Mouse (Mus musculus) CH12.LX (cell line): ENCODE measurements around the gene Dnajc6.

Experiments used
- CHD1 ChIP-seq: IDR thresholded peaks from 2 replicates; pipeline ENCODE4 v1.6.1; 2012; ENCODE audit warnings: low read depth, low read length, improper control_type of control experiment, inconsistent platforms
- CTCF ChIP-seq, 2 experiments: IDR thresholded peaks in 1 of 2; conservative IDR thresholded peaks in 1 of 2; 2 replicates each; pipeline ENCODE4 v1.5.1; 2011 to 2012; ENCODE audit warnings: low read depth in 2 of 2, low read length in 2 of 2, improper control_type of control experiment in 1 of 2, inconsistent platforms in 1 of 2, mild to moderate bottlenecking in 1 of 2, moderate library complexity in 1 of 2
- EP300 ChIP-seq: IDR thresholded peaks from 2 replicates; pipeline ENCODE4 v1.6.1; 2011; ENCODE audit warnings: low read length, improper control_type of control experiment
- KAT2A ChIP-seq: IDR thresholded peaks from 2 replicates; pipeline ENCODE4 v1.6.1; 2012; ENCODE audit warnings: low read length, improper control_type of control experiment, inconsistent platforms; ENCODE audit not compliant: insufficient replicate concordance
- MYC ChIP-seq: IDR thresholded peaks from 2 replicates; pipeline ENCODE4 v1.6.1; 2011; ENCODE audit warnings: low read depth, mild to moderate bottlenecking, improper control_type of control experiment, low read length
- SIN3A ChIP-seq: IDR thresholded peaks from 2 replicates; pipeline ENCODE4 v1.6.1; 2012; ENCODE audit warnings: low read length, improper control_type of control experiment, inconsistent platforms

DNA sequence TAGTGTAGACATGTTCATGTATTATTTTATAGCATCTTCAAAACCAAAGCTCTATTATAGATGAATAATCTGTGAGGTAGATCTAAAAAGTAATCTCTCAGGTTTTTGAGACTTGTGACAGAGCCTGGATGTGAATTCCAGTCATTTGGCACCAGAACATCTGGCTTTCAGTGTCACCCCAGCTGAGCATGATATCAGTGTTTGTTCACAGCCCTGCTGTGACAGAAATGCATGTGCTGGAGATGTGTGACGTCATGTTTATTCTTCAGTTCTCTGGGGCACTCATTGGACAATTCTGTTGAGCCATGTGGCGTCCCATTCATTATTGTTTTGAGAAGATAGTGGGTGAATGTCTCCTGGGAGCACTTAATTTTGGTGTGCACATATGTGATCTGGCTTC is 139.1 kb downstream of the Dnajc6 start:
- TF ChIP-seq CTCF (conservative IDR thresholded peaks at IDR 0.05 in 1 of 2, IDR thresholded peaks at IDR 0.05 in 1 of 2; ENCODE audit: low read depth in 2 of 2, low read length in 2 of 2) (no peak), EP300 (no peak), CHD1 (no peak), MYC (no peak), KAT2A (no peak), SIN3A (no peak)
